Mouse (Mus musculus) Patski (cell line): ENCODE measurements at regions not wholly inside any gene's neighbourhood (a gene's known extent, or its start where the extent isn't known, plus 50 kb on each side); places are given as distances from the start of the nearest gene placed in this dataset.

Experiments
- ATAC-seq: fragments of 100-300 bp; one replicate; pipeline ENCODE4 v1.8.0; 2021
- CTCF ChIA-PET: fragments of 350-600 bp; sonication (Branson Sonifier 250); formaldehyde crosslinking; loops from one replicate; lab custom pipeline; 2022; ENCODE audit warnings: inconsistent platforms; lab: Charles Lee
- POLR2A ChIA-PET: fragments of 350-600 bp; sonication (Branson Sonifier 250); formaldehyde crosslinking; loops from one replicate; lab custom pipeline; 2022; ENCODE audit warnings: antibody characterized with exemption, inconsistent platforms; lab: Charles Lee
- DNase-seq: peaks from one replicate; pipeline ENCODE4 v3.0.0-alpha.2; 2011; ENCODE audit warnings: low read depth, low spot score
- H3K27me3 ChIP-seq: fragments of 371-371 bp; one replicate; pipeline ENCODE4 v1.5.1; 2021
- CTCF ChIP-seq: fragments of 100-300 bp; IDR thresholded peaks from one replicate; pipeline ENCODE4 v1.5.1; 2021
- in situ Hi-C: fragments of 300-500 bp; cut with MboI; formaldehyde crosslinking; loops from 3 replicates; pipeline ENCODE4 v1.11.1; 2018; ENCODE audit warnings: low pct_unique_long_range_greater_than_20kb, mixed read lengths

GRCm38 (mm10) chr19:21150849-21151248 is 121.2 kb upstream of the Zfand5 start:
- in situ Hi-C loops = no loop called here
- POLR2A ChIA-PET = interaction anchor here (0.6 to 1.3 kb wide), 2 partner anchors 9 to 122 kb away, joined by 3 to 5 read pairs; no protein-coding TSS in a partner anchor
- ATAC-seq (peak; percentile 51), DNase-seq (no peak)
- CTCF ChIA-PET = interaction anchor here (1.3 to 1.5 kb wide), 2 partner anchors 8 to 26 kb away, joined by 3 to 5 read pairs; no protein-coding TSS in a partner anchor
- no peaks in the 10 kb centered on the region for H3K27me3 ChIP-seq
- TF ChIP-seq CTCF = no peak

GRCm38 (mm10) chr19:21150241-21150640 is 121.8 kb upstream of the Zfand5 start:
- ChIA-PET CTCF (no interaction called here), POLR2A (interaction anchor here (0.6 to 1.3 kb wide), 2 partner anchors 10 to 123 kb away, joined by 3 to 5 read pairs; no protein-coding TSS in a partner anchor)
- no peak for TF ChIP-seq CTCF
- ATAC-seq (no peak), DNase-seq (no peak)
- in situ Hi-C loops = no loop called here
- no peaks in the 10 kb centered on the region for H3K27me3 ChIP-seq

GRCm38 (mm10) chr19:21146860-21147390 is 125.2 kb upstream of the Zfand5 start:
- DNase-seq (no peak), ATAC-seq (no peak)
- ChIA-PET CTCF (no interaction called here), POLR2A (no interaction called here)
- no peak for TF ChIP-seq CTCF
- in situ Hi-C loops = no loop called here
- no peaks in the 10 kb centered on the region for H3K27me3 ChIP-seq

- ChIA-PET POLR2A (no interaction called here), CTCF (interaction anchor here (0.7 to 0.9 kb wide), 2 partner anchors 10 to 11 kb away, joined by 3 read pairs; no protein-coding TSS in a partner anchor)
- no peak for ATAC-seq
Observed at GRCm38 (mm10) chr19:21144659-21145283, 127.3 kb upstream of the Zfand5 start.

DNA sequence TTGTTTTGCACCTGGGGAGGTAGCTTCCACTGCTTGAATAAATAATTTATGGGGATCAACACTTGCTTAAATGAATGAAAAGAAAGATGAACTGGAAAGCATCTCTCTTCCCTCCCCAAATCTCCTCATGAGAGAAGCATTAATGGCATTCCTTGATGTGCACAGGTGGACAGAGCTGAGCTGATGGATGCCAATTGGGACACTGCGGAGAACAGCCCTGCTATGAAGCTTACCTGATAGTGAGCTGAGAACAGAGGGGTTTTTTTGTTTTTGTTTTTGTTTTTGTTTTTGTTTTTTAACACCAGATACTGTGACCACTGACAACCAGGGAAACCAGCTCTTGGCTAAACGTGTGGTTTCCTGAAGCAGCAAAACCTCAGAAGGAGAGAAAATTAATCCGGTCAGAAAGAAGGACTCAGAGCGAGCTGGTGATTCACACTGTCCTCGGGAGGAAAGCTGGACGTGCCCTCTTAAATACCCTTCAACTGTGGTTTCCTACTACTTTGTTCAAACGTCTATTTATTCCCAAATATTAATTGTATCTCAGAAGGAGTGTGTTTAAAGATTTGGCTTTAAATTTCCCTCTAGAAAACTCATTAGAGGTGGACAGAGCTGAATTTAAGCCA is 128.0 kb upstream of the Zfand5 start:
- POLR2A ChIA-PET = no interaction called here
- no peak for TF ChIP-seq CTCF
- peak; percentile 35 for ATAC-seq
- in situ Hi-C loops = no loop called here
- DNase-seq = no peak
- CTCF ChIA-PET = interaction anchor here (0.7 to 1.5 kb wide), 4 partner anchors 8 to 63 kb away, joined by 3 to 5 read pairs (median 3); no protein-coding TSS in a partner anchor
- H3K27me3 ChIP-seq = peaks cover 3% of the 10 kb centered on the region

More at GRCm38 (mm10) chr19:21144659-21145283, 127.3 kb upstream of the Zfand5 start:
- TF ChIP-seq CTCF = no peak
- peaks cover 3% of the 10 kb centered on the region for H3K27me3 ChIP-seq
- in situ Hi-C loops = no loop called here
- DNase-seq = no peak

- ATAC-seq = no peak
- no peak for TF ChIP-seq CTCF
- ChIA-PET CTCF (interaction anchor here (1.0 to 1.5 kb wide), 2 partner anchors 10 to 13 kb away, joined by 3 to 8 read pairs; no protein-coding TSS in a partner anchor), POLR2A (interaction anchor here (0.8 kb wide), 1 partner anchor 19 kb away, joined by 3 read pairs; no protein-coding TSS in a partner anchor)
- in situ Hi-C loops = no loop called here
- no peak for DNase-seq
- H3K27me3 ChIP-seq = peaks cover 3% of the 10 kb centered on the region
Observed at GRCm38 (mm10) chr19:21140456-21140855, 131.6 kb upstream of the Zfand5 start.

GRCm38 (mm10) chr19:21138998-21139495 is 133.0 kb upstream of the Zfand5 start:
- in situ Hi-C loops = no loop called here
- POLR2A ChIA-PET = no interaction called here
- H3K27me3 ChIP-seq = peaks cover 3% of the 10 kb centered on the region
- TF ChIP-seq CTCF = no peak
- DNase-seq = no peak
- CTCF ChIA-PET = no interaction called here
- no peak for ATAC-seq

GRCm38 (mm10) chr19:21136756-21137155 is 135.3 kb upstream of the Zfand5 start:
- TF ChIP-seq CTCF = no peak
- ChIA-PET POLR2A (no interaction called here), CTCF (interaction anchor here (0.7 kb wide), 1 partner anchor 29 kb away, joined by 3 read pairs; no protein-coding TSS in a partner anchor)
- no peak for ATAC-seq
- H3K27me3 ChIP-seq = peaks cover 3% of the 10 kb centered on the region
- in situ Hi-C loops = no loop called here
- no peak for DNase-seq

DNA sequence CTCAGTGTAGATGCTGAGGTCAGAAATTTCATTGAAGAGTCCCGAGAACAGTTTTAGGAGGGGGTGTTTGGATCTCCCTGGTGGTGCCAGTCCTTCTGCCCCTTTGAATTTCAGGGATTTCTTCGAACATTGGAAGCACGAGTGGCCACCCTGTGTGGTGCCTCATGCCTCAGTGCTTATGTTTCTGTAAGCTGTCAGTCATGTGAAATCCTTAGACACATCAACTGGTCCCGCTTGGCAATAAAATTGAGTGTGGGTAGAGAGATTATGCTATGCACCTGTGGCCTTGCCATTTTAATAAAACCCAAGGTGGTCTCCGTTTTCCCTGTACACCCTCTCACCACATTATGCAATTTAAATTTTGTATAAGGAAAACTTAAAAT is 136.1 kb upstream of the Zfand5 start:
- no peak for ATAC-seq
- CTCF ChIA-PET = no interaction called here
- H3K27me3 ChIP-seq = peaks cover 3% of the 10 kb centered on the region
- no peak for TF ChIP-seq CTCF
- DNase-seq = no peak
- POLR2A ChIA-PET = no interaction called here
- in situ Hi-C loops = no loop called here

DNA sequence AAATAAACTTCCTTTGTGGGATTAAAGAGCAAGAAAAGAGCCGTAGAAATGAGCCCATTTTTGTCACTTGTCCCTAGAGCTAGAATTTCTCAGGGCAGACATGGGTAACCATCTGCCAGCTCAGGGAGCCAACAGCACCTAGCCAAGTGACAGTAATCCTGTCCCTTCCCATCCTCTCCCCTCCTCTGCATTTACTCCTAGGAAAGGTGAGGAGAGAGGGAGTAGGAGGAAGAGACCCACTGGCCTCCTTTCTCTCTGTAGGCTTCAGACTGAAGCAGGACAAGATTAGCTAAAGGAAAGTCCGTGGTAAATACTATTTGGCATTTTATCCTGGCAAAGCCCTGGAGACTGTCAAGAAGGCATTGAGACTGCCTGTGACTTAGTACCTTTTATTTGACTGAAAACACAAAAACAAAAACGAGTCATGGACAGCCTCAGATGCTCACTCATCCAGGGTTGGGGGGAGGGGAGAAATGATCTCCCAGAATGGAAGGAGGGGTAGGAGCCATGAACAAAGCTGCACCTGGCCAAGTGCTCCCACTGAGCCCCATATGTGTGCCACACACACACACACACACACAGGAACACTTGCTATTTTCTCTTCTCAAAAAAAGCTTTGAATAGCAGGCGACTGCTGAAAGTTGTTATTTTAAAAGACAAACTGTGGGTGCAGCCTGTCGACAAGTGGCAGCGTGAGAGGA is 136.6 kb upstream of the Zfand5 start:
- no peaks in the 10 kb centered on the region for H3K27me3 ChIP-seq
- TF ChIP-seq CTCF = no peak
- in situ Hi-C loops = no loop called here
- ATAC-seq = no peak
- POLR2A ChIA-PET = interaction anchor here (1.1 kb wide), 1 partner anchor 13 kb away, joined by 4 read pairs; no protein-coding TSS in a partner anchor
- CTCF ChIA-PET = no interaction called here
- no peak for DNase-seq
